Mouse (Mus musculus) left cerebral cortex, adult 8-10 months (tissue): ENCODE data around the gene Gpr39. TPM values are rescaled to one million over a fixed set of nuclear protein-coding genes. Genes with fewer than 3 reads are reported as not detected.

ENCODE experiments used
- DNase-seq, 2 experiments: peaks; one replicate each; pipeline ENCODE4 v3.0.0; 2022; ENCODE audit warnings: low spot score in 2 of 2
- total RNA-seq, 4 experiments: library from RNA; stranded (reverse); gene quantifications; 2 replicates each; pipeline ENCODE4 v1.2.4; 2022

The Gpr39 gene
- total RNA-seq, 4 experiments from 2014 or later, result 0.93 TPM; not detected in 3

DNA sequence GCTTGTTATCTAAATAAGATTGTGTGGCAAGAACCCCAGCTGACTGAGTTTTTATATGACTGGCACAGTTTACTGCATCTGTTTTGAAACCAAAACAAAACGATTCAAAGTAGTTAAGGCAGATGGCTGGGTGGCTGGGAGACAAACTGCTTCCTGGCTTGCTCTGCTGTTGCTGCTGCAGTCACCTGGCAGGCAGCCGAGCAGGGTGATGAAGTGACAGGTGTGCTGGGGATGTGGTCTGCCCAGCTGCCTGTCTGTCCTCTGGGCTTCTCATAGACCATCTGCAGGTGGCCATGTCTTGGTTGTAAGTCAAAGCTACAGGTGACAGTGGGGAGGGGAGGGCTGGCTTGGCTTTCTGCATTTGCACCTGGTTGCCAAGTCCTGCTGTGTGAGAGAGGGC lies 131.6 kb downstream of the Gpr39 start:
- DNase-seq, result peak in 1 of 2 experiments; percentile 22

DNA sequence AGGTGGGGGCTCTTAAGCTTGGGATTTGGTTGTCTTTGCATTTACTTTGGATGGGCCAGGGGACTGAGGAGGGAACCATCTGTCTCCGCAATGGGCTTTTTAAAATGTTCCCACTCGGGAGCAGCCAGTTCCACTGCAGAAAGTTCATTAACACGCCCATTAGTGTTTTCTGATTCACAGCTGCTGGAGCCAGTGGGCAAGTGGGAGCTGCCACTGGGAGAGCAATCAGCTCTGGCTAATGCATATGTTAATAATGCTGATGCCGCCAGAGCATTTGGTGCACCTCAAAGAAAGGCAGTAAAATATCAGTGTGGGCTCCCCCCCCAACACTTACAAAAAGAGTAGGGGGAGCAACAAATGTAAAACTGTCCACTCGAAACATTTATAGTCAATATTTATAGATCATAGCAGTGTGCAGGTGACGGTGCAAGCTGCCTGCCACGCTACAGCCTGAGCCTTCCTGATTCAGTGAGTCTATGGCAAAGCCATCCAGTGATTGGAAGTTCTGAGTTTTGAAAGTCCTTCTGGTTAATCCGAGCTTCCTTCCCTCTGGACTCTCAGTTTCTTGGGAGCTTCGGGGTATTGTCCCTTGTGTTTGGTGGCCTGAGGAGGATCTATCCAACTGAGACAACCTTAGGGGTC lies 136.5 kb downstream of the Gpr39 start:
- DNase-seq, result no peak

DNA sequence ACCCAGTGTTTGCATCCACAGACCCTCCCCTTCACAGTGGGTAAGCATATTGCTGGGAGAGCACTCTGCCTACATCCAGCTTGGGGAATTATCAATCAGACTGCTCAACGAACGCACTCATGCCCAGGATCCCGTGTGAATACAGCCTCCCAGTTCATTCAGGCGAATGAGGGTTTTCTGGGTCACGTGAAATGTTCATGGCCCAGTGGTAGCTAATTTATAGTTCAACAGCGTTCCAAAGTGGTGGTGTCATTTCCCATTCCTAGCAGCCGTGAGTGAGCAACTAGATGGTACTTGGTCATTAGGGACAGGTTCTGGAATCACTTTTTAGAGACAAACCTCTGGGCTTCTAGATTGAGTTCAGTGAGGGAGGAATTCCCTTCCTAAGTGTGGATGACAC lies 144.3 kb downstream of the Gpr39 start:
- DNase-seq, result no peak

DNA sequence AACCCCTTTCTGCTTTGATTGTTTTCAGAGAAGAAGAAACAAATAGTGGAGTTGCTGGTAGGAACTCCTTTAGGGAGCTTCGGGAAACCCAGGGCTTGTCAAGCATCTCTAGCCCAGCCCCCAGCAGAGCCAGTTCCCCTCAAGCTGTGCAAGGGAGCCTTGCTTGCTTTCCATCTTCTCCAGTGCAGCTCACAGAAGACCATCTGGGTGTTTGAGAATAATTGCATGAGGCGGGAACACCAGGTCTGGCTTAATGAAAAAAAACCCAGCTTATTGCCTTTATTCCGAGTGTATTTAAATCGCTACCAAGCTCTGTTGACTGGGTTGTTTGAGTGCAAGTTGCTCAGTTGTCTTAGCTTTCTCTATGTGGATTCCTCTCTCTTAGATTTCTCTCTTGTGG lies 146.8 kb downstream of the Gpr39 start:
- DNase-seq, result no peak

DNA sequence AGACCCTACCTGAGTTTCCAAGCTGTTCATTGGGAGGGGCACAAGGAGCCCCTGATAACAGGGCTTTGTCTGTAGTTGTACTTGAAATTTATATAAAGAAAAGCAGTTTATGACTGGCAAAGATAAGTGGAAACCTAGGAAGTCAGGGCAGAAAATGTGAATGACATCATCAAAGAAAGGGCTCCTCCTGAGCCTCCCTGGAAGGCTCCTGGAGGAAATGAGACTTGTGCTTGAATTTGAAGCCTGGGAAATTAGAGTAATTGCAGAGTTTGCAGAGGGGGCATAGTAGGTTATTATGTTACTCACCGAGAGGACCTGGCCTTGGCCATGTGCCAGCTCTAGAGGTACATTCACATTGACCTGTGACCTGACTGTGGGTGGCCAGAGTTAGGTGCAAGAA lies 160.7 kb downstream of the Gpr39 start:
- no peak for DNase-seq

DNA sequence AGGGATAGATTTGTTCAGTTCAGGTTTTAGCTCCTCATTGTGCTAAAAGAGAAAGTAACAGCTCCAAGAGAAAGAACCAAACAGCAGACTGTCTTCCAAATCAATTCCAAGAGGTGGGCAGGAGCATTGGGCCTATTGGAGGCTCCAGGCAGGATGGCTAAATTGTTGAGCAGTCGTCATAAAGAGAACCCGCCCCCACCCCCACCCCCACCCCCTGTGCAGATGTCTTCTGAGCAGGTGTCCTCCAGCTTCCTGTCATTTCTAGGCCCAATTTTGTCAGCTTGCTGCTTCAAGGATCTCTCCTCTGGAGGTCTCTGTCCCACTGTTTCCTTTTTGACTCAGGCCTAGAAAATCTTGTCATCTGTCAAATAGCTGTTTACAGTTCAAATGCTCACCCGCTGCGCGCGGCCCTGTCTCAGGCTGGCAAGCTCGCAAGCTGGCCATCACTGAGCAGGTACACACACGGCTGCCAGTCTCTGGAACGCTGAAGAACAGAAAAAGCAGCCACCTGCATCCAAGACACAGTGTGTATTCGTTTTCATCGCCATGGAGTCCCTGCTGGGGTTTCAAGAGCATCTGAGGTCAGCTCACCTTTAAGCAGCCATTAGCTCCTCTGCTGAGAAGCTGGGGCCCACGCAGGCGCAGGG lies 163.1 kb downstream of the Gpr39 start:
- DNase-seq, result no peak

DNA sequence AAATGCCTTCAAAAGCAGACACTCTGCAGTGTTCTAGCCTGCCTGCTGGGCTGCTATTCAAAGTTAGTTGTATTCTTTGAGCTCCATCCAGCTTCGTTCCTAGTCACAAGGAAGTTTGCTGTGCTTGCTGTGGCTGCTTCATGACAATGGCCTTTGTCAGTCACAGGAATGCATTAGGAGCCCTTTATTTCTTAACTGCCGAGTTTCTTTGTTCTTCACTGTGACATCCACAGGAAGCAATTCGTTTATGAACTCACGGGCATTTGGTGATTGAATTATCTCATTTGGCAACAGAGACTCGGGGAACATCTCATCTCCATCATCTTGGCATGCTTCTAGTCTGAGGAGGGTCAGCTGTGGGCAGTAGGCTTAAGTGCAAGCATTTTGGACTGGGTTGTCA lies 177.9 kb downstream of the Gpr39 start:
- DNase-seq, result no peak

DNA sequence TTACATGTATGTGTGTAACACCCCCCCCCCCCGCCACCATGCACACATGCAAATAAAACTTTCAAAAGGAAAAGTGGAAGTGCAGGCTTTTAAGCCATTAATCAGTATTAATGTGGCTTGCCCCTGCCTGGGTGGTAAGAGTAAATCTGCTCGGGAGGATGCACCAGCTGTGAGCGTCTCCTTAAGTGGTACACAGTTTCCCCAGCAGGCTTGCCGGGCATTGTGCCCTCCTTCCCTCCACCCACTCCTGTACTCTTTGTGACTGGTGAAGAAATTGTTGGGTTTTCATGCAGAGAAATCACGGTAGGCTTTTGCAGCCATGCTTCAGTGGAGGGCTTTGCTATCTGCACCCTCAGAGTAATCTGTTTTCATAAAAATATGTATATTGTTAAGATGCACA lies 181.8 kb downstream of the Gpr39 start:
- DNase-seq, result peak in 1 of 2 experiments; percentile 23

DNA sequence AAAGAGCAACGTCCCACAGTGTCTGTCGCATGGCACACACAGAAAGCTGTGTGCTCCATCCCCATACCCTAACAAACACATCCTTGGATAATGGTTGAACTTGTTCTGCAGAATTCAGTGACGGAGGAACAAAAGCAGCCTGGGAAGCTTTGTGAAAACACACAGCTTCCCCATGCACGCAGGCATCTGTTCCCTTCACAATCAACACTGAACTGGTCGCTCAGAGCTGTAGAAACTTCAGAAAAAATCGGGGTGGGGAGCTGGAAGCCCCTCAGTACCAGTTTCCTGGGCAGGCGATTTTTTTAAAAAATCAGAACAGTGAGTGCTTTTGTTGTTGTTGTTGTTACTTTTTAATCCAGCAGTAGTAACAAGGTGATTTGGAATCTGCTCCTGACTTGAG lies 193.3 kb downstream of the Gpr39 start:
- DNase-seq, result no peak

DNA sequence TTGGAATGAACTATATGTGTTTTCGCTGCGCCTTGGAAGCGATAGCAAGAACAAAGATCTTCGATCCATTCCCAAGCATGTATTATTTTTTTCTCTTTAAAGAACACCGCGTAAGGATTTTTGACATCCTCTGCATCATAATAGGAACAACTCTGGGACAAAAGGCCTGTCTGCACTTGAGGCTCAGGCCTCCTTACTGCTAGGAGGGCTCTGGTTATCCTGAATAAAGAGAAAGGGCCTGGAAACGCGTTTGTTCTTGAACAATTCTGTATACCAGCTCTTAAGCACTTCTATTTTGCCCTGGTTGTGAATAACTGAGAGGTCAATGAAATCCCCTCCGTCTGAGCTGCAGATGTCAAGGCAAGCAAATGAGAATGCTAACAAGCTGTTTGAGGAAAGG lies 216.4 kb downstream of the Gpr39 start:
- DNase-seq, result no peak

DNA sequence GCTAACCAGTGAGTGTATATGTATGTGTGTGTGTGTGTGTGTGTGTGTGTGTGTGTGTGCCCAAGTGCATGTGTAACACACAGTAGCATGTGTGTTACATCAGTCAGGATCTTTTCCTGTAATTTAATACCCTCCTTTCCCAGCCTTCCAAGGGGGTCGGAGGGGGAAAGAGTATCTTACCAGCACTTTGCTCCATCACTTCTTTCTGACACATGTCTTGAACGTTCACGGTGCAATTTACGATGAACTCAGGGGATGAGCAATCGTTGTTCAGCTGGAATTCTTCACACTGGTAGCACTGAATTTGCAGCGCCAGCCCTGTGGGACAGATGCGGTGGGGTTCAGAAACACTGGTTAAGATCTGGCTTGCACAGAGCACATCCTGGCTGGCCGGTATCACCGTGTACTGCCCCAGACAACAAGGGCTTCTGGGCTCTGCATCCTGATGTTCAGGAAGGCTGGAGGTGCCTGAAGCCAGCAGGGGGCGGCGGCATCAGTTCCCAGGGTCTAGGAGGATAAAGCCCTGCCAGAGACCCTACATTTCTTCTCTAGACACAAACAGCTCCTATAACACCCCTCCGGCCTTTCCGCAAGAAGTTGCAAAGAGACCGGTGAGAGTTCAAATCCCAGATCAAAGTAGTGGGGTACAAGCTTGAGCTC lies 233.5 kb downstream of the Gpr39 start:
- peak in 1 of 2 experiments; percentile 12 for DNase-seq

DNA sequence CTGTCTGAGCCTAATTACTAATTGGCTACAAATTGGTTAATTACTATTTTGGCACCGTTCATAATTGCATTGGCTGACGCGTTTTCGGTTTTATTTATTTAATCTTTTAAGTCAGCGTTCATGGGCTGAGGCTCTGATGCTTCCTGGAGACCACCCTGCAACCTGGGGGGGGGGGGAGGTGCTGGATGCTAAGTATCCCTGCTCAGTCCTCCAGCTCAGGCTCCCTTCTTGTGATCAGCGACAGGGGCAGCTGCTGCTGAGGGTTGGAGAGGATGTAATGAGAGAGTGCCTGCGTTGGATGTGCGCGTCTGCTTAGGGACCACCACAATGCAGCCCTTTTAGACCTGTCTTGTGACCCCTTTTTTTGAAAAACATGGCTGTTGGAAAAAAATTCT lies 234.1 kb downstream of the Gpr39 start:
- DNase-seq, result no peak

DNA sequence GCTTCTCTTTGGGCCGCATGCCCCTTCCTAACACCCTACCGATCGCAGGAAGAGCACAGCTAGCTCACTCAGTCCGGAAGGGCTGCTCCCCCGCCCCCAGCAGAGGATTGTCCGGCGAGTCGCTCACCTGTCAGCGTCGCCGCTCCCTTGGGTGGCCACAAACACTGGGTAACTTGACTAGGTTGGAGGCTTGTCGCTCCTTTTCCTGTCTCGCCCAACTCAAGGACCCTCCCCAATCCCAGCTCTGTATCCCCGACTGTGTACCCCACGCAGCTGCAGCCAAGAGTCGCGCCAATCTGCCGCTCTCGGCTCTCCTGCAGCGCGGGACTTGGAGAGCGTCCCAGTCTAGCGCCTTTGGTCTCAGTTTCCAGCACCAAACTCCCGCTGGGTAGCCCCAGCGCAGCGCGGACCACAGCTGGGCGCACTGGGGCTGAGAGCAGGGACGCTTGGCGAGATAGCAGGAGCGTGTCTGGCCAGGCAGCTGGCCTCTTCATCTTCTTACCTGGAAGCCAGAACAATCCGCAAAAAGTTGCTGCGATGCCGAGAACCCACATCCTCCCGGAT lies 234.6 kb downstream of the Gpr39 start:
- DNase-seq, result peak; percentile 12 to 21

DNA sequence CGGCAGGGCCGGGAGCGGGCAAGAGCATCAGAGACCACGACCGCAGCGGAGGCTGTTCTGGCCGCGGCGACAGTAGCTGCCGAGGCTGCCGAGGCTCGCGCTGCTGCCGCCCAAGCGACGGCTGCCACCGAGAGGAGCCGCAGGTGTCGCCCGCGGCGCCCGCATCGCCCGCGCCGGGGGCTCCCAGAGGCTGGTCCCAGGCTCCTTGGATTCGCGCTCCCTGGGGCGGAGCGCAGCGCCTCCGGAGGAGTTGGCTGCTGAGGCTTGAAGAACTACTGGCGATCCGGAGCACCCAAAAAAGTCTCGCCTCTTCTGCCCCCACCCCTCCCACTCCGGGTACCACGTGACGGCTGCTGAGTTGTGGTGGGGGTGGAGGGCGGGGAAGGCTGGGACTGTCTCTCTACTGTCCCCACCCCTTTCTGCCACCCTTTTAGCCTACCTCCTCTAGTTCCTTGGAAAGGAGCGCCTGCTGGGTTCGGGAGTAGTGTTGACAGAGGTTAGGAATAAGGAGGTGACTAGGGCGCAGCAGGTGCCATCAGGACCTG lies 235.2 kb downstream of the Gpr39 start:
- DNase-seq, result peak; percentile 37 to 57

DNA sequence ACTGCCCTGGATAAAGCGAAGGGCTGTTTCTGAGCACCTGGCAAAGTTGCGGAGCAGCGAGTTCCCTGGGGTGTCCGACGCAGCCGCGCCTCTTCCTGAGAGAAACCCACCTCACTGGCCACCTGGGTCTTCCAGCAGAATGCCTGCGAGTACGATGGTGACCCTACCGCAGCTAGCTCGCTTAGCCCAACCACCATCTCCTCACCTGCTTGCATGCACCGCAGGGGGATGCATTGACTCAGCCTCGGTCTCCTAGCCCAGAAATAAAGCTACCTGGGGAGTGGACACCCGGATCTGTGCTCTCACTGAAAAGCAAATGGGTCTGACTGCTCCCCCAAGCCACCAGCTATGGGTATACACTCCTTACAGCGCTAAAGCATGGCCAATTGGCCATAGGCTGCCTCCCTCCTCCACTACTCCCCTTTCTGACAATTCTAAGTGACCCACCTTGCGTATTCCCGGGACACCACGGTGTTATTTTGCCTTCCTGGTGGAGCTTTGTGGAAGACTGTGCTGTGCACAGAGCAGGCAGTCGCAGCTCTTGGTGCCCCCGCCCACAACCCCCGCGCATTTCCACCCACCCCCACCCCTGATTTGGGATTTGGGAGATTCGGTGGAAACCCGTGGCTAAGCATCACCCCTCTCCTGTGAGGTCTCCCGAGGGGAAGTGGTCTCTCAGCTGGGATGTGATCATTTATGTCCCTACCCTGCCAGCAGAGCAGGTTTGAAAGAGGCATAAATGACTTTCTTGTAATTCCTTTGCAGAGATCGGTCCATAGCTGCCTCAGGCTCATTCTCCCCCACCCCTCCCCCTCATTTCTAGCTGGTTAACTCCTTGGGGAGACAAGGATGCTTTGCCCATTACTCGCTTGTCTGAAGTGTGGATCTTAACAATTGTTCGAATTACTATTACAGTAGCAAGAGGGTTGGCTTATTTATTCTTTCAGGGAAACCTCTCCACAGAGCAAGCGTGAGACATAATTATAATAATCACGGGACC lies 236.1 kb downstream of the Gpr39 start, which contains the start of gene Lypd1:
Gene Lypd1 (minus strand): TSS at position 501 of the 1,000 bp plus-strand sequence.
- peak in 1 of 2 experiments; percentile 4 for DNase-seq

DNA sequence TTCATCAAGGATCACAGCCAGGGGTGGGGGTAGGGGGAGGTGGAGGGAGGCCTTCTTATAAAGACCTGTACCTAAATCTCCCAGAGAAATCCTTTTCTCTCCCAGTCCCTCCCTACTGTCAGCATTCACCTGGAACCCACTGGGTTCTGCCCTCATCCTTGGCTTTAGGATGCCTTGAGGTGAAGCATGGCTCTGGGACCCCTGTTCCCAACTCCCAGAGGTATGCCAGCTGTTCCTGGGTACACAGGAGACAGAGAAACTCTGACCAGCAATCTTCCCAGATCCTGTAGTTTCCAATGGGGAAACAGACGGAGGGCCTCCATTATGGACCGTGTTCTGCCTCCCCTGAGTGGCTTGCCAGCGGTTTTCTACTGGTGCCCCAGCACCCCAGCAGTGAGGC lies 243.9 kb downstream of the Gpr39 start:
- no peak for DNase-seq

DNA sequence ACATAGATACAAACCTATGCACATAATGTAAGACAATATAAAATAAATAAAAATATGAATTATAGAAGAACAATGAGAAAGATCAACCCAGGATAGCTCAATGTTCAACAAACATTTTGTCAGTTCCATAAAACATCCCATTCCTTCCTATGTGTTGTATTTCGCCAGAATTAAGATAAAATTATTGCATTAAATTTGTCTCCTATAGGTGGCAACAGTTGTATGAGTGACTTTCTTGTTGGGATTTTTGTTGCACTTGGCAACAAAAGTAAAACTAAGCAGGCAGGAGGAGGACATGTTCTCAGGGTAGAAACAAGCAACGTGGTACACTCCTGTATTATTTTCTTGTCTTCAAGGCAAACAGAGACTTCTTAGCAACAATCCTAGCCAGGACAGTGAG lies 246.3 kb downstream of the Gpr39 start:
- no peak for DNase-seq
